Mouse (Mus musculus) stomach, embryonic 15.5 days (tissue): ENCODE results near the gene Hist1h1t. TPM values are rescaled to one million over a fixed set of nuclear protein-coding genes. Genes with fewer than 3 reads are reported as not detected.

Experiments
- ATAC-seq: fragments of 200-750 bp; cut with Nextera tagmentation; 2 replicates; pipeline ENCODE4 v1.8.0; 2017; ENCODE audit warnings: low read depth, moderate number of reproducible peaks, moderate TSS enrichment; ENCODE audit not compliant: insufficient read depth, low FRiP score
- H3K27ac ChIP-seq: fragments of 300-500 bp; sonication (generic); 2 replicates; pipeline ENCODE4 v1.5.1; 2015; ENCODE audit warnings: mild to moderate bottlenecking, inconsistent platforms
- H3K27me3 ChIP-seq: fragments of 300-500 bp; sonication (generic); replicated peaks from 2 replicates; pipeline ENCODE4 v1.6.1; 2015; ENCODE audit warnings: inconsistent platforms
- H3K36me3 ChIP-seq: fragments of 300-500 bp; sonication (generic); 2 replicates; pipeline ENCODE4 v1.6.1; 2015; ENCODE audit warnings: inconsistent platforms
- H3K4me1 ChIP-seq: fragments of 300-500 bp; sonication (generic); 2 replicates; pipeline ENCODE4 v1.6.1; 2015; ENCODE audit warnings: inconsistent platforms
- H3K4me2 ChIP-seq: fragments of 300-500 bp; sonication (generic); 2 replicates; pipeline ENCODE4 v1.6.1; 2015; ENCODE audit warnings: mild to moderate bottlenecking, inconsistent platforms
- H3K4me3 ChIP-seq: fragments of 300-500 bp; sonication (generic); replicated peaks from 2 replicates; pipeline ENCODE4 v1.5.1; 2015; ENCODE audit warnings: inconsistent platforms
- H3K9ac ChIP-seq: fragments of 300-500 bp; sonication (generic); 2 replicates; pipeline ENCODE4 v1.6.1; 2015; ENCODE audit warnings: inconsistent platforms
- H3K9me3 ChIP-seq: fragments of 300-500 bp; sonication (generic); 2 replicates; pipeline ENCODE4 v1.6.1; 2016; ENCODE audit warnings: inconsistent platforms
- WGBS: fragments of 180-500 bp; shearing (Covaris S2); methylation state at CpG from one replicate; pipeline ENCODE4 v1.1.7; 2015; 5-methylcytosine and 5-hydroxymethylcytosine counted together
- microRNA-seq: library from miRNA; unstranded; fragments of <30 nt; microRNA quantifications from one replicate; pipeline ENCODE4, GENCODE M21; 2016
- polyA plus RNA-seq: library from polyadenylated mRNA; unstranded; fragments of >200 nt; fragmentation: Nextera tagmentation; extraction: Ambion mirVana; gene quantifications from 2 replicates; pipeline ENCODE4 v1.2.1, GENCODE M21; 2015

Gene Hist1h1t
- polyA plus RNA-seq, 1 experiment from 2014 or later = 0.19 TPM

GRCm38 (mm10) chr13:23740256-23740840, 44.7 kb downstream of the Hist1h1t start:
- Histone ChIP-seq H3K27ac (peak overlapping the region; percentile 99), H3K9ac (peak overlapping the region; percentile 39; the same call in 1 of the 2 replicates), H3K27me3 (no peaks in the 10 kb centered on the region), H3K4me2 (peak overlapping the region; percentile 95), H3K36me3 (no peaks in the 10 kb centered on the region), H3K4me1 (0 out of 2 replicates have a peak, but pooled peaks cover 2% of the 10 kb centered on the region), H3K4me3 (peak overlapping the region; percentile 64), H3K9me3 (no peaks in the 10 kb centered on the region)
- ATAC-seq = no peak
- WGBS = 17% methylated on average over 13 of the region's 13 CpGs

GRCm38 (mm10) chr13:23740910-23741309, 45.3 kb downstream of the Hist1h1t start:
- Histone ChIP-seq H3K27ac (peak overlapping the region; percentile 99; the same call in 1 of the 2 replicates), H3K9me3 (no peaks in the 10 kb centered on the region), H3K36me3 (no peaks in the 10 kb centered on the region), H3K4me1 (0 out of 2 replicates have a peak, but pooled peaks cover 2% of the 10 kb centered on the region), H3K4me3 (peak overlapping the region; percentile 64; the same call in 1 of the 2 replicates), H3K27me3 (no peaks in the 10 kb centered on the region), H3K9ac (no peak overlapping the region), H3K4me2 (peak overlapping the region; percentile 95)
- ATAC-seq = no peak
- 51% methylated on average over 5 of the region's 5 CpGs for WGBS

GRCm38 (mm10) chr13:23742007-23742406, 46.4 kb downstream of the Hist1h1t start:
- ATAC-seq = no peak
- Histone ChIP-seq H3K27ac (no peak overlapping the region), H3K36me3 (no peaks in the 10 kb centered on the region), H3K4me2 (no peak overlapping the region), H3K9me3 (no peaks in the 10 kb centered on the region), H3K27me3 (no peaks in the 10 kb centered on the region), H3K9ac (no peak overlapping the region), H3K4me1 (0 out of 2 replicates have a peak, but pooled peaks cover 3% of the 10 kb centered on the region), H3K4me3 (no peak overlapping the region)

GRCm38 (mm10) chr13:23743215-23743614, 47.6 kb downstream of the Hist1h1t start:
- ATAC-seq = no peak
- H3K4me1 ChIP-seq = peaks cover 9% of the 10 kb centered on the region; the same call in 1 of the 2 replicates
- H3K27ac ChIP-seq = no peak overlapping the region
- H3K36me3 ChIP-seq = no peaks in the 10 kb centered on the region
- H3K4me2 ChIP-seq = no peak overlapping the region
- H3K9ac ChIP-seq = no peak overlapping the region
- H3K4me3 ChIP-seq = no peak overlapping the region
- WGBS = 83% methylated on average over 5 of the region's 5 CpGs
- H3K9me3 ChIP-seq = no peaks in the 10 kb centered on the region
- H3K27me3 ChIP-seq = no peaks in the 10 kb centered on the region

GRCm38 (mm10) chr13:23743963-23744362, 48.3 kb downstream of the Hist1h1t start:
- Histone ChIP-seq H3K27me3 (no peaks in the 10 kb centered on the region), H3K27ac (peak overlapping the region; percentile 75), H3K36me3 (no peaks in the 10 kb centered on the region), H3K4me2 (peak overlapping the region; percentile 62; the same call in 1 of the 2 replicates), H3K9ac (no peak overlapping the region), H3K9me3 (no peaks in the 10 kb centered on the region), H3K4me1 (peaks cover 9% of the 10 kb centered on the region; the same call in 1 of the 2 replicates), H3K4me3 (peak overlapping the region; percentile 44; the same call in 1 of the 2 replicates)
- WGBS = 27% methylated on average over 4 of the region's 4 CpGs
- ATAC-seq = no peak

- H3K9me3 ChIP-seq = no peaks in the 10 kb centered on the region
- under 1% methylated on average over 15 of the region's 36 CpGs for WGBS
- H3K9ac ChIP-seq = no peak overlapping the region; the same call in 1 of the 2 replicates
- peaks cover 9% of the 10 kb centered on the region; the same call in 1 of the 2 replicates for H3K4me1 ChIP-seq
- H3K36me3 ChIP-seq = no peaks in the 10 kb centered on the region
- peak overlapping the region; percentile 100 for H3K27ac ChIP-seq
- H3K4me2 ChIP-seq = peak overlapping the region; percentile 62
- H3K27me3 ChIP-seq = no peaks in the 10 kb centered on the region
- ATAC-seq = no peak
- H3K4me3 ChIP-seq = peak overlapping the region; percentile 44
These were observed 49.1 kb downstream of the Hist1h1t start for GRCm38 (mm10) chr13:23744421-23745380.

- no peaks in the 10 kb centered on the region for H3K27me3 ChIP-seq
- ATAC-seq = peak; percentile 67
- H3K27ac ChIP-seq = peak within 1 kb of the TSS; percentile 100
- under 1% methylated on average over 28 of the region's 28 CpGs for WGBS
- H3K4me3 ChIP-seq = peak within 1 kb of the TSS; percentile 44
- peaks cover 9% of the 10 kb centered on the region; the same call in 1 of the 2 replicates for H3K4me1 ChIP-seq
- no peaks in the 10 kb centered on the region for H3K36me3 ChIP-seq
- H3K4me2 ChIP-seq = peak within 1 kb of the TSS; percentile 62
- H3K9me3 ChIP-seq = no peaks in the 10 kb centered on the region
- peak within 1 kb of the TSS; percentile 54 for H3K9ac ChIP-seq
These were observed 50.0 kb downstream of the Hist1h1t start, which contains the start of gene Hist1h3c for GRCm38 (mm10) chr13:23745381-23746161. Gene Hist1h3c, minus strand, starts transcription at chr13:23745602.

Small RNA genes lying within 50 kb of the gene (microRNA-seq; reads per million reads assigned to microRNA genes)
- gene Gm44314 = not detected
- gene Gm44350 = not detected

Other genes starting within 250 kb of the Hist1h1t start
- 0.09 and 0.22 TPM in 2 replicates for gene Btn1a1, start 229.9 kb upstream of the Hist1h1t start, polyA plus RNA-seq
- 0.08 and 0.15 TPM in 2 replicates for gene Btn2a2, start 207.0 kb upstream of the Hist1h1t start, polyA plus RNA-seq
- 6.1 and 7.3 TPM in 2 replicates for gene Hist1h4h, start 164.8 kb upstream of the Hist1h1t start, polyA plus RNA-seq
- gene Hist1h2af, start 161.9 kb upstream of the Hist1h1t start, polyA plus RNA-seq = 4.1 and 13.0 TPM in 2 replicates
- 6.5 and 7.3 TPM in 2 replicates for gene Hist1h3g, start 160.4 kb upstream of the Hist1h1t start, polyA plus RNA-seq
- 1.0 and 1.5 TPM in 2 replicates for gene Hist1h2bh, start 152.4 kb upstream of the Hist1h1t start, polyA plus RNA-seq
- gene Hist1h3f, start 151.8 kb upstream of the Hist1h1t start, polyA plus RNA-seq = 0.83 and 0.94 TPM in 2 replicates
- 1.7 and 2.0 TPM in 2 replicates for gene Hist1h4f, start 144.2 kb upstream of the Hist1h1t start, polyA plus RNA-seq
- 0.89 and 0.98 TPM in 2 replicates for gene Hist1h1d, start 142.6 kb upstream of the Hist1h1t start, polyA plus RNA-seq
- 6.7 TPM in 2 replicates for gene Hist1h3e, start 133.4 kb upstream of the Hist1h1t start, polyA plus RNA-seq
- gene Hist1h2ae, start 124.6 kb upstream of the Hist1h1t start, polyA plus RNA-seq = 95.8 and 121 TPM in 2 replicates
- gene Hist1h2bg, start 124.4 kb upstream of the Hist1h1t start, polyA plus RNA-seq = 11.7 and 17.0 TPM in 2 replicates
- 3.5 and 3.8 TPM in 2 replicates for gene Hist1h2bf, start 121.6 kb upstream of the Hist1h1t start, polyA plus RNA-seq
- 2.4 and 3.4 TPM in 2 replicates for gene Hist1h2ad, start 121.4 kb upstream of the Hist1h1t start, polyA plus RNA-seq
- 5.7 and 7.9 TPM in 2 replicates for gene Hist1h3d, start 120.1 kb upstream of the Hist1h1t start, polyA plus RNA-seq
- 117 and 130 TPM in 2 replicates for gene Hist1h4d, start 114.2 kb upstream of the Hist1h1t start, polyA plus RNA-seq
- 2.9 TPM in 2 replicates for gene Hist1h2be, start 74.7 kb upstream of the Hist1h1t start, polyA plus RNA-seq
- gene Hist1h1e, start 73.3 kb upstream of the Hist1h1t start, polyA plus RNA-seq = 24.6 and 25.3 TPM in 2 replicates
- gene Hist1h2ac, start 11.9 kb upstream of the Hist1h1t start, polyA plus RNA-seq = 1.9 and 2.4 TPM in 2 replicates
- 104 and 105 TPM in 2 replicates for gene Hist1h2bc, start 11.6 kb upstream of the Hist1h1t start, polyA plus RNA-seq
- gene Hist1h4c, start 2.6 kb downstream of the Hist1h1t start, polyA plus RNA-seq = 4.0 and 6.1 TPM in 2 replicates
- 7.9 and 8.8 TPM in 2 replicates for gene Hfe, start 15.0 kb downstream of the Hist1h1t start, polyA plus RNA-seq
- gene Hist1h1c, start 43.0 kb downstream of the Hist1h1t start, polyA plus RNA-seq = 50.6 and 54.3 TPM in 2 replicates
- gene Hist1h3c, start 49.8 kb downstream of the Hist1h1t start, polyA plus RNA-seq = 5.5 and 5.7 TPM in 2 replicates
- gene Hist1h2bb, start 50.9 kb downstream of the Hist1h1t start, polyA plus RNA-seq = 2.5 and 3.4 TPM in 2 replicates
- 43.8 and 63.1 TPM in 2 replicates for gene Hist1h2ab, start 55.3 kb downstream of the Hist1h1t start, polyA plus RNA-seq
- 7.4 and 10.6 TPM in 2 replicates for gene Hist1h3b, start 56.5 kb downstream of the Hist1h1t start, polyA plus RNA-seq
- gene Hist1h4b, start 61.2 kb downstream of the Hist1h1t start, polyA plus RNA-seq = 3.5 and 4.1 TPM in 2 replicates
- gene Hist1h4a, start 65.4 kb downstream of the Hist1h1t start, polyA plus RNA-seq = 0.42 and 0.55 TPM in 2 replicates
- gene Hist1h3a, start 66.6 kb downstream of the Hist1h1t start, polyA plus RNA-seq = 4.8 and 6.9 TPM in 2 replicates
- gene Hist1h1a, start 67.9 kb downstream of the Hist1h1t start, polyA plus RNA-seq = 2.0 and 2.9 TPM in 2 replicates
- 0.06 TPM in 1 of 2 replicates, not detected in the other for gene Trim38, start 74.1 kb downstream of the Hist1h1t start, polyA plus RNA-seq
- 0.13 and 0.15 TPM in 2 replicates for gene Slc17a2, start 111.2 kb downstream of the Hist1h1t start, polyA plus RNA-seq
- gene Slc17a3, start 143.6 kb downstream of the Hist1h1t start, polyA plus RNA-seq = 0.34 and 0.36 TPM in 2 replicates
- 0.06 and 0.19 TPM in 2 replicates for gene Slc17a1, start 171.9 kb downstream of the Hist1h1t start, polyA plus RNA-seq
- gene Slc17a4, start 219.2 kb downstream of the Hist1h1t start, polyA plus RNA-seq = 4.0 and 4.7 TPM in 2 replicates
- gene Hist1h2ba, start 238.3 kb downstream of the Hist1h1t start, polyA plus RNA-seq = not detected in 2 replicates
- gene Hist1h2aa, start 238.6 kb downstream of the Hist1h1t start, polyA plus RNA-seq = not detected in 2 replicates